Mouse (Mus musculus): ENCODE data around the gene Sema6d.

GRCm38 (mm10) chr2:124628701-124629100 is 538.9 kb downstream of the Sema6d start:
- TF ChIP-seq POLR2A (IDR thresholded peaks at IDR 0.05; ENCODE audit: insufficient read depth, low read depth, low read length) (no peak), CTCF (IDR thresholded peaks at IDR 0.05) (no peak), EP300 (IDR thresholded peaks at IDR 0.05; ENCODE audit: insufficient read depth, low read depth, low read length) (no peak)
